31 mouse cellular contexts compared by ENCODE assay signal in genomic region chr2:164829090-164829489, GRCm38 (mm10). TPM values are rescaled to one million over a fixed set of nuclear protein-coding genes. Genes with fewer than 3 reads are reported as not detected.
A peak's percentile ranks its signal among the peaks of the same experiment; 100 is the strongest.
DNase-seq lines count a peak whose midpoint lies in the region; ATAC-seq and TF ChIP-seq lines count a peak whose summit lies in the region.
"Had no signal": no experiment of that assay in that cellular context is flagged by ENCODE, and none has a peak within 500 bp of the region (broad histone marks: within the 10 kb centered on the region; RNA-seq: fewer than 3 reads in every experiment).

No protein-coding gene starts in this region.

- H3K4me2 ChIP-seq in hindbrain, postnatal 0 days (ENCODE audit: low read depth, low read length) = no peak overlapping the region
- H3K4me2 ChIP-seq: hindbrain, embryonic 12.5 days; hindbrain, embryonic 15.5 days; intestine, embryonic 15.5 days had no signal

- no peak for TF ChIP-seq CTCF in E14TG2a.4 (conservative IDR thresholded peaks at IDR 0.05; ENCODE audit: low read length)
- TF ChIP-seq CTCF in hindbrain, postnatal 0 days (IDR thresholded peaks at IDR 0.05; ENCODE audit: low read depth) = no peak

- WGBS in hindbrain, postnatal 0 days = 94% methylated on average over 1 of the region's 1 CpGs

- in situ Hi-C loops in ES-E14 (cut with MboI; ENCODE audit: low sequenced_read_pairs in 2 of 2, unreplicated experiment in 2 of 2) = no loop called here

- H3K9ac ChIP-seq in ES-E14 (ENCODE audit: insufficient read depth, low read depth, low read length, poor library complexity, severe bottlenecking) = no peak overlapping the region
- H3K9ac ChIP-seq in hindbrain, postnatal 0 days (replicated peaks; ENCODE audit: low read length) = no peak overlapping the region
- H3K9ac ChIP-seq: forebrain, postnatal 0 days; hindbrain, embryonic 12.5 days; hindbrain, embryonic 15.5 days; intestine, embryonic 15.5 days had no signal

- DNase-seq in 3T3-L1 (ENCODE audit: low read depth, low spot score) (peak; percentile 44), ES-E14 (ENCODE audit: low read depth, low spot score) (no peak)
- no peak for DNase-seq in hindbrain, postnatal 0 days (ENCODE audit: low spot score)
- DNase-seq in frontal cortex, postnatal 25 days (ENCODE audit: low spot score in 2 of 2) = no peak
- no peak for DNase-seq in cerebellum, postnatal 36 days
- DNase-seq: adrenal gland, adult 8-10 months; adrenal gland, postnatal 25 days; cerebellum, adult 11-12 months; cerebellum, adult 8-10 months; cerebellum, postnatal 10 days; forebrain, postnatal 0 days; gastrocnemius, postnatal 25 days; heart, adult 2 months; kidney, adult 11 months had no signal

- H3K4me3 ChIP-seq in E14TG2a.4 (replicated peaks; ENCODE audit: low read length) = 0 out of 2 replicates have a peak overlapping the region, but pooled peaks have one; percentile 5
- no peak overlapping the region for H3K4me3 ChIP-seq in ES-E14 (ENCODE audit: insufficient read depth in 1 of 2, low read depth in 1 of 2, low read length in 2 of 2, poor library complexity in 1 of 2, severe bottlenecking in 1 of 2)
- H3K4me3 ChIP-seq in hindbrain, postnatal 0 days (ENCODE audit: low read length) = no peak overlapping the region
- H3K4me3 ChIP-seq: heart, adult 2 months; heart, embryonic 10.5 days; hindbrain, embryonic 12.5 days; hindbrain, embryonic 15.5 days; intestine, embryonic 15.5 days had no signal

- H3K9me3 ChIP-seq in E14TG2a.4 (ENCODE audit: low read length) (no peaks in the 10 kb centered on the region), ES-E14 (ENCODE audit: control insufficient read depth, insufficient read depth, low read depth, low read length) (no peaks in the 10 kb centered on the region)
- no peaks in the 10 kb centered on the region for H3K9me3 ChIP-seq in hindbrain, postnatal 0 days (ENCODE audit: low read length)
- H3K9me3 ChIP-seq: G1E; heart, embryonic 10.5 days; hindbrain, embryonic 12.5 days; hindbrain, embryonic 15.5 days; intestine, embryonic 15.5 days had no signal

- H3K4me1 ChIP-seq in E14TG2a.4 (replicated peaks; ENCODE audit: low read depth, low read length) (peaks cover 96% of the 10 kb centered on the region), ES-E14 (ENCODE audit: control insufficient read depth in 2 of 2, insufficient read depth in 2 of 2, low read length in 2 of 2, poor library complexity in 1 of 2) (peaks cover 6 to 29% of the 10 kb centered on the region in 2 experiments; a peak in 3 of 4 replicates)
- peaks cover 4% of the 10 kb centered on the region; the same call in 1 of the 2 replicates for H3K4me1 ChIP-seq in hindbrain, postnatal 0 days (ENCODE audit: insufficient read depth, low read length)

- H3K36me3 ChIP-seq in E14TG2a.4 (ENCODE audit: insufficient read depth, low read length) = peaks cover 56% of the 10 kb centered on the region
- H3K36me3 ChIP-seq in ES-E14 (ENCODE audit: control insufficient read depth, insufficient read depth, low read length, poor library complexity, severe bottlenecking) = peaks cover 39% of the 10 kb centered on the region
- peaks cover 18% of the 10 kb centered on the region; the same call in 1 of the 2 replicates for H3K36me3 ChIP-seq in hindbrain, postnatal 0 days (ENCODE audit: insufficient read depth, low read length)

- H3K27ac ChIP-seq in ES-E14 (ENCODE audit: insufficient read depth, low read depth, low read length, poor library complexity, severe bottlenecking) = peak overlapping the region; percentile 54
- no peak overlapping the region for H3K27ac ChIP-seq in hindbrain, postnatal 0 days
- H3K27ac ChIP-seq: heart, adult 2 months; heart, embryonic 10.5 days; hindbrain, embryonic 12.5 days; hindbrain, embryonic 15.5 days; intestine, embryonic 15.5 days had no signal

- no peaks in the 10 kb centered on the region for H3K27me3 ChIP-seq in E14TG2a.4 (ENCODE audit: insufficient read depth, low read length)
- H3K27me3 ChIP-seq in hindbrain, postnatal 0 days (ENCODE audit: insufficient read depth, low read length) = no peaks in the 10 kb centered on the region
- H3K27me3 ChIP-seq: hindbrain, embryonic 12.5 days; hindbrain, embryonic 15.5 days; intestine, embryonic 15.5 days; Patski had no signal

- ATAC-seq in hindbrain, postnatal 0 days = no peak
- ATAC-seq: activated CD4-positive, CD25-positive, alpha-beta regulatory T cell, adult 4 months; forebrain, embryonic 14.5 days; forebrain, postnatal 0 days; intestine, embryonic 15.5 days; Patski had no signal

TF ChIP-seq in ES-E14, 5 proteins besides CTCF, POLR2A, EP300 and RAD21:
- TF ChIP-seq ZC3H11A (IDR thresholded peaks at IDR 0.05; ENCODE audit: borderline replicate concordance, low read depth, low read length) (no peak), HCFC1 (IDR thresholded peaks at IDR 0.05; ENCODE audit: borderline replicate concordance, insufficient read depth, low read length) (no peak), CHD2 (IDR thresholded peaks at IDR 0.05; ENCODE audit: low read depth, low read length) (no peak), MAFK (IDR thresholded peaks at IDR 0.05; ENCODE audit: insufficient read depth, low read depth, low read length) (no peak), ZNF384 (IDR thresholded peaks at IDR 0.05; ENCODE audit: low read depth, low read length) (no peak)

RNA-seq across cellular contexts. Expression of gene Spata25, which starts 0.8 kb away (rescaled TPM):
- 0.95 and 1.1 TPM in 2 replicates for total RNA-seq in ES-E14 (2012; rRNA removed)
- not detected in 2 replicates for total RNA-seq in hindbrain, postnatal 0 days (2014; rRNA removed)
- not detected in 2 replicates for polyA plus RNA-seq in hindbrain, postnatal 0 days (2015; fragmentation: Nextera tagmentation; extraction: Ambion mirVana)
- total RNA-seq: adrenal gland, postnatal 25 days; G1E; gastrocnemius, adult 8-10 months; gastrocnemius, postnatal 25 days; hematopoietic stem cell, adult 5-6 weeks had no signal
- polyA plus RNA-seq: activated CD4-positive, CD25-positive, alpha-beta regulatory T cell, adult 4 months; brain, embryonic 14.5 days; embryonic facial prominence, embryonic 14.5 days; forebrain, embryonic 11.5 days; forebrain, embryonic 14.5 days; forebrain, postnatal 0 days; frontal cortex, adult 2 months; G1E; heart, embryonic 10.5 days; heart, embryonic 14.5 days; heart, postnatal 0 days; hindbrain, embryonic 12.5 days; intestine, embryonic 15.5 days had no signal

RNA-seq across cellular contexts. Expression of gene Ctsa, which starts 3.6 kb away (rescaled TPM):
- 103 and 216 TPM in 2 replicates for total RNA-seq in ES-E14 (2012; rRNA removed)
- 135 and 147 TPM in 2 replicates for total RNA-seq in hindbrain, postnatal 0 days (2014; rRNA removed)
- 112 and 116 TPM in 2 replicates for polyA plus RNA-seq in hindbrain, postnatal 0 days (2015; fragmentation: Nextera tagmentation; extraction: Ambion mirVana)

RNA-seq across cellular contexts. Expression of gene Neurl2, which starts 4.2 kb away (rescaled TPM):
- 3.6 TPM in 2 replicates for total RNA-seq in ES-E14 (2012; rRNA removed)
- total RNA-seq in hindbrain, postnatal 0 days (2014; rRNA removed) = 8.7 and 12.1 TPM in 2 replicates
- 7.2 and 7.6 TPM in 2 replicates for polyA plus RNA-seq in hindbrain, postnatal 0 days (2015; fragmentation: Nextera tagmentation; extraction: Ambion mirVana)
- total RNA-seq: hematopoietic stem cell, adult 5-6 weeks had no signal

RNA-seq across cellular contexts. Expression of gene Zswim1, which starts 6.6 kb away (rescaled TPM):
- total RNA-seq in ES-E14 (2012; rRNA removed) = 21.5 and 22.6 TPM in 2 replicates
- total RNA-seq in hindbrain, postnatal 0 days (2014; rRNA removed) = 23.9 and 24.6 TPM in 2 replicates
- polyA plus RNA-seq in hindbrain, postnatal 0 days (2015; fragmentation: Nextera tagmentation; extraction: Ambion mirVana) = 26.5 and 29.0 TPM in 2 replicates

RNA-seq across cellular contexts. Expression of gene Zswim3, which starts 24.2 kb away (rescaled TPM):
- 6.4 and 7.0 TPM in 2 replicates for total RNA-seq in ES-E14 (2012; rRNA removed)
- 6.4 and 8.3 TPM in 2 replicates for total RNA-seq in hindbrain, postnatal 0 days (2014; rRNA removed)
- 5.2 and 5.5 TPM in 2 replicates for polyA plus RNA-seq in hindbrain, postnatal 0 days (2015; fragmentation: Nextera tagmentation; extraction: Ambion mirVana)
